In genomic region chrX:20364391-20365365, GRCm38 (mm10) we compare ENCODE assay signal across 8 mouse cellular contexts. TPM values are rescaled to one million over a fixed set of nuclear protein-coding genes. Genes with fewer than 3 reads are reported as not detected.
DNase-seq lines count a peak whose midpoint lies in the region; ATAC-seq and TF ChIP-seq lines count a peak whose summit lies in the region.

Gene Rp2, plus strand, starts transcription at chrX:20364481.

- ATAC-seq in hematopoietic stem cell, adult 5-6 weeks (replicated peaks in 1 of 2; ENCODE audit: insufficient read depth in 1 of 2, low FRiP score in 2 of 2, low TSS enrichment in 1 of 2, low read depth in 1 of 2, poor library complexity in 2 of 2, severe bottlenecking in 2 of 2), result peak; percentile 100
- peak; percentile 100 for ATAC-seq in lung, postnatal 0 days

- peak within 1 kb of the TSS; percentile 39; the same call in 1 of the 2 replicates for H3K9ac ChIP-seq in lung, postnatal 0 days (replicated peaks; ENCODE audit: low read depth)

- peak within 1 kb of the TSS; percentile 60 for H3K4me3 ChIP-seq in lung, postnatal 0 days (ENCODE audit: low read depth, low read length)

- no peaks in the 10 kb centered on the region for H3K27me3 ChIP-seq in lung, postnatal 0 days (replicated peaks; ENCODE audit: insufficient read depth, low read length)

- 12% methylated on average over 31 of the region's 35 CpGs for WGBS in lung, postnatal 0 days

- peak within 1 kb of the TSS; percentile 73 for H3K27ac ChIP-seq in lung, postnatal 0 days (ENCODE audit: low read length)

- H3K36me3 ChIP-seq in lung, postnatal 0 days (ENCODE audit: insufficient read depth, low read length), result no peaks in the 10 kb centered on the region

- peak; percentile 91 for DNase-seq in MEL-GATA-1-ER (ENCODE audit: extremely low read depth, low read depth)
- DNase-seq in cerebellum, adult 8-10 months, result peak; percentile 71
- DNase-seq in forelimb bud, embryonic 11.5 days (ENCODE audit: low read depth, low spot score), result peak; percentile 81
- peak; percentile 89 for DNase-seq in layer of hippocampus, adult 9-11 months
- DNase-seq in lung, postnatal 0 days (ENCODE audit: low spot score), result peak; percentile 90
- peak; percentile 60 for DNase-seq in ovary, postnatal 14 days (ENCODE audit: low spot score)
- DNase-seq in thymus, postnatal 14 days, result peak; percentile 85

- TF ChIP-seq EP300 in lung, postnatal 0 days (IDR thresholded peaks at IDR 0.05), result no peak

- H3K9me3 ChIP-seq in lung, postnatal 0 days (ENCODE audit: low read length), result no peaks in the 10 kb centered on the region

- H3K4me1 ChIP-seq in lung, postnatal 0 days (ENCODE audit: insufficient read depth, low read depth, low read length), result no peaks in the 10 kb centered on the region

- no peak for TF ChIP-seq CTCF in lung, postnatal 0 days (IDR thresholded peaks at IDR 0.05)

- peak within 1 kb of the TSS; percentile 63 for H3K4me2 ChIP-seq in lung, postnatal 0 days (replicated peaks; ENCODE audit: low read depth, low read length)

RNA-seq across cellular contexts. Expression of gene Rp2, which starts in this region (rescaled TPM):
- 41.3 and 51.9 TPM in 2 replicates for total RNA-seq in hematopoietic stem cell, adult 5-6 weeks (2017)
- polyA plus RNA-seq in lung, postnatal 0 days (2015; fragmentation: Nextera tagmentation; extraction: Ambion mirVana), result 11.7 and 13.8 TPM in 2 replicates

Comparison
In these comparisons a context has a peak if more than half of its experiments do, and no peak if none do; other contexts are left out.
1. Peak in every context shown above with its lines: DNase-seq, ATAC-seq, H3K4me3 ChIP-seq and H3K27ac ChIP-seq.